Mouse (Mus musculus): Measurements from ENCODE around the gene Dmac1.
"Not testable (repeated sequence)": the region's sequence is repeated elsewhere in the genome, so short reads cannot be mapped to it uniquely, and the experiment has no call there.

Gene Dmac1

DNA sequence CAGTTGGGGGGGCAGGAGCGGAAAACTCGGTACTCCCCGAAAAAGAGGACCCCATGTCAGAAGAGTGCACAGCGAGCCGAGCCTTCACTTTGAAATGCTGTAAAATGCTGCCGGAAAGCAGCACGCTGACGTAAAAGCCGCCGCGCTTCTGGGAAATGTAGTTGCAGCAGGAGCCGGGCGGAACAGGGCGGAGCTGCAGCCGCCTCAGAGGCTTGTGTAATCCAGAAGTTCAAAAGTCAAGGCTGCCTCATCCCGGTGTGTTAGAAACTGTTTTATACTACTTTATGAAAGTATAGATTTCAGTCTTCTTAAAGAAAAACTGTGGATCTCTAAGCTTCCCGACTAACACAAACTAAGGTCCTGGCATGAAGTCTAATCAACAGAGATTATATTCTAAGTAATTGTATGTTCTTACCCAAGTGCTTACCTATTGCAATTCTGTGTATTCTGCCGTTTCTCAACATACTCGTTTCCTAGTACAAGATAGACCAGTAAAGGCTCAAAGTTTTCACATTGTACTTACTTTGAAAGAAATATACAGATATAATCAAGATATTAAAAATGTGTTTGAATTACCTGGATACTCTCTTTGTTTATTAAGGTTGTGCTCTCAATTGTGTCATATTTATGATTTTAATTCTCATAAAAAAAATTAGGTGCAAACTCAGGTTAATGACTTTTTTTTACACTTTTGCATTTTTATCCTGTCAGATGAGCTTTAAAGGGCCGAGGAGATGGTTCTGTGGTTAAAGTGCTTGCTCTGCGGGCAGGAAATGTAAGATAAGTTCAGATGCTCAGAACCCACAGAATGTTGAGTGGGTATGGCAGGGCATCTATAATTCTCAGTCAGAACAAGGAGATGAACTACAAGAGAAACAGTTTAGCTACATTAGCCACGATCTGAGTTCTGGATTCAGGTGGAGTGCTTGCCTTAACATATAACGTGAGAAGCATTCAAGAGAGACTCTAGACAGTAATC is at the start of gene Dmac1:
TSS of gene Dmac1 (minus strand) at position 109 of the 979 bp plus-strand sequence.
- DNase-seq: peak; percentile 94

DNA sequence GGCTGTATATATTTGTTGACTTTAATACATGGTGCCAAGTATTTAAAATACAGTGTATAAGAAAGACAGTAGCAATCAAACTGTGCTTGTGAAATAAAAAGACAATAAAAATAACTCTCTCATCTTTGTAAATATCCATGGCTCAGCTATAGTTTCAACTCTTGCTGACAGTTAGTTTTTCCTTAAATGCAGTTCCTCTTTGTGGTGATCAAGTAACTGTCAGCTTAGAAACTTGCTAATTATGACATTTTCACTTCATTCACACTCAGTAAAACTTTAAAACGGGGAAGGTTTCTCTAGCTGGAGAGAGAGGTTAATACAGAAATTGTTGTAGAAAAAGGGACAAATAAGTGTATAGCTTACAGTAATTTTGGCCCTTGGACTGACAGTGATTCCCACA is 37.3 kb upstream of the Dmac1 start:
- no peak for DNase-seq

DNA sequence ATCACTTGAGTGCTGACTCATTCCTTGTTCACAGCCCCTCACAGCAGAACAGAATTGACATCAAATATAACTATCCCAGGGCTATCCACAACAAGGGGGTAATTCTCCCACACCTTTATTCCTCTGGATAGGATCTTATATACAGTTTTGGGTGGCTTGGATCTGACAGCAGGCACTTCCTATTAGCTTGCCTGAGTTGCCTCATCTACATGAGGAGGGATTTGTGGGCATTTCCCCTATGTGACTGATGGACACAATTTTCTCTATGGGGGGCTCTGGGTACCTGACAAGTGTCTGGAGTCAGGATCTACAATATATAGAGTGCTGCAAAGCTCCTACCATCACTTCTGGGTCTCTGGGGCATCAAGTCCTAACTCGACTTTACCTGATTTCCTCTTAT is 36.9 kb upstream of the Dmac1 start:
- no peak for DNase-seq

DNA sequence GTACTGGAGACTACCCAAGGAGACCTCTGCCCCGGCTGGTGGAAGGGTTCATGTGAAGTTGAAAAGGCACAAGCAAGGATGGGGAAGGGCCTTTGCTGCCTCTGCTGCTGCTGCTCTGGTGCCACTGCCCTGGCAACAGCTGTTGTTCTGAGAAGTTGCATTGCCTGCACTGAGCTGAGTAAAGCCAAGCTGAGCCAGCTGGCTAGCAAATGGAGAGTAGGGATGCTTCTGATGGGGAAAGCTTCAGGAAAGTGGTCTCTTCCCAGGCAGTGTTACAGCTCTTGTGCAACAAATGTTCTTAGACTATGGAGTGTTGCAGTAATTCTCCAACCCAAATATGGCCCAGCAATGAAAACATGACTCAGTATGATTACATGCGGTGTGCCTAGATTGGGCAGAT is 33.8 kb upstream of the Dmac1 start:
- DNase-seq: no peak

DNA sequence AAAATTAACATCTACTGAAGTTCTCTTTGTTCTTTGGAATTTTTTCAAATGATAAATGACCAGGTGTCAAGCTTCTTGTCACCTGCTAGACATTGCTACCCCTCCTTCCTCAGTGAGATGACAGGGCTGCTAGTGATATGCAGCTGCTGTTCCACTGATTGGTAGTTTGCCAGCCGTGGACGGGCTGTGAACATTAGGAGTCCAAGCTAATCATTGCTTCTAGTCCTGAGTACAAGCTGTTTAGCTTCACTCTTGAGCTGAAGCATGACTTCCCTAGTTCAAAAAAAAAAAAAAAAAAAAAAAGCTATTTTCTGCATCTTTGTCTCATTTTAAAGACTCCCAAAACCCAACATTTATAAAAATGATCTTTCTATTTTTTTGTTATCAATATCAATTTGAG is 33.2 kb upstream of the Dmac1 start:
- no peak for DNase-seq

DNA sequence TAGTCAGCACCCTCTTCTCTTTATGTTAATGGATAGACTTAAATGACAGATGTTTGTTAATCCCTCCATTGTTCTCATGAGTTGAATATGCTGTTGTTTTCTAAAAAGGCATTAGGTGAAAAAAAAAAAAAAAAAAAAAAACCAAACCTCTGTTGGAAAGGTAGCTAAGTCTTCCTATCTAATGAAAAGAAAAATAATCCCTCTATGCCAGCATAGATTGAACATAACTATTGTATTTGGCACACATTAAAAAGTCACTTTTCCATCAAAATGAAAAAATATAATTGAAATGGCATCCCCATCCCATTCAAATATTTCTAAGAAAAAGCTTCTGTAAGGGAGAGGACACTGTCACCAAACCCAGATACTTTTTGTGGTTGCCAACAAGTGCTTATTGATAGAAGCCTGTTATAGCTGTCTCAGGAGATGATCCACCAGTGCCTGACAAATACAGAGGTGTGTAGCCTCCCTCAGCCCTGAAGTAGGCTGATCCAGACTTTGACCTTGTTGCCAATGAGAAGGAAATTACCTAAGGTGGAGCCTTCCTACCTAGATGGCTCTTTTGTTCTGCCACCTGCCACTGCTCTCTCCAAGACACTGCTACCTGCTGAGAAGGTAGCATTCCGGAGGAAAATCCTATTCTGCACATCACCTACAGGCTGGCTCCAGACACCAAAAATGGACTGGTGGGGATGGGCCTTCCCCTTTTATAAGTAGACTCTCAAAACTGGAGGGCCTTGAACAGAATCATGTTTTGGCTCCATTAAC is 22.3 kb upstream of the Dmac1 start:
- DNase-seq: no peak

DNA sequence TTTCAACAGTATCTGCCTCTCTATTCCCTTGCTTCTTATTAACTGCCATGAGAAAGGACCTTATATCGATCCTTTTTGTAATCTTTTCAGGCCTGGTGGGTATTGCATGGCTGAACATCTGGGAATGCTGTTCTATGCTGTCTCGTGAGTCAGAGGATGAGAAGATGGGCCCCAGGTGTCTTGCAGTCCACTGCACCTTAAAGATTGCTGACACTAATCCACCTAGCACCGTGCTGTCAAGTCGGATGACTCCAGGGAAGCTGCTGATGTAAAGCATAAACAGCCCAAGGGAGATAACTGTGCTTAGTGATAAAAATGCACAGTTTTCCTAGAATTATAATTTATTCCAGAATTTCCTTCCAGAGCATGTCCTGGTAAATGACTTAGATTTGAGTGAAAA is 14.2 kb upstream of the Dmac1 start:
- no peak for DNase-seq

DNA sequence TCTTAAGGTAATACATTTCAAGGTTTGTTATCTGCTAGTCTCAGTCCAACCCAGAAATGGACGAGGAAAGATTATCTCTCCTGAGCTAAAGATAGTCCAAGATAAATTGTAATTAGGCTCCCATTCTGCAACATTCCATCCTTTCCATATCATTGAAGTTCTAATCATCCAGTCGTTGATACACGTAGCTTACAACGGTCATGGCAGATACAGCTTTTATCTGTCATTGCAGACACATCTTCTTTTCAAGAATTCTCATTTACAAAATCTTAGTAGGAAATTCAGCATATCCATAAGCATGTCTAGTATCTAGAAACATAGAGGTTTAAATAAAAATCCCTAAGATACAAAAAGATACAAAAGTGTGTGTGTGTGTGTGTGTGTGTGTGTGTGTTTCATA is 13.0 kb upstream of the Dmac1 start:
- no peak for DNase-seq

DNA sequence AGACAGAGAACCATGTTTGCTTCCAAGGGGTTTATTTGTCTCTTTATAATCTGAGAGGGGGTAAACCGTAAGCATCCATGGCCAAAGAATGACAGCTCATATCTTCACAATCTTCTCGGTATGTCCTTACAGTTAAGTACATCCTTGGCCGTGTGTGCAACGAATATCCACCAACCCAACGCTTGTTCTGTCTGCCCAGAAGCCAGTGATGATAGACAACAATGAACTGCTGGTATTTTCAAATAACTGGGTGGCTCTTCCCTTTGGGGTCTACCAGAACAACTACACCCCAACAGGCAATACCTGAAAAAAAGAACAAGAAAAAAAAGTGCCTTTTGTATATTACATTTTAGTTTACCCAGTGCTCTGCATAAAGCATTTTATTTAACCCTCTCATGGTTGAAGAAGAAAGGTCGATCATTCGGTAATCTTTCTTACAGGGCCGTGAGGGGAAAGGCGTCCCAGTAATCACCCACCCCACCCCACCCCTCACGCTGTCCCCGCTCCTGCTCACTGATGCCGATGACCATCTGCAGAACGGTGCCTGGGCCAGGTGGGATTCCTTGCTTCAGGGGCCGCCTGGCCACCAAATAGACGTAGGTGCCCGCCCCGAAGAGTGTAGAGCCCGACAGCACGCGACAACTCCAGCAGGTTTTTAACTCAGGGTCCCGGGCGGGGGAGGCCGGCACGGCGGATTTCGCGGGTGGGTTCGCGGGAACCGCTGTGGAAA is 473 bp downstream of the Dmac1 start:
- no peak for DNase-seq

DNA sequence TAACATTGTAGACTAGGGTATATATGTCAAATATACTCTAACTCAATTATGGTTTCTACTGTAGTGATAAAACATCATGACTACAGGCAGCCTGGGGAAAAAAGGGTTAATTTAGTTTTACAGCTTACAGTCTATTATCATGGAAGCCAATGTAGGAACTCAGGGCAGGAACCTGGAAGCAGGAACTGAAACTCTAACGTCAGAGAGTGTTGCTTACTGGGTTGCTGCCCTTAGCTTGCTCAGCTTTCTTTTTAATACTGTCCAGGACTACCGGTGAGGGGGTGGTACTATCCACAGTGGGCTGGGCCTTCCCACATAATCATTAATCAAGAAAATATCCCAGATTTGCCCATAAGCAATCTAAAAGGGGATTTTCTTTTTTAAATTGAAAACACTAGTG is 2.4 kb downstream of the Dmac1 start:
- no peak for DNase-seq

DNA sequence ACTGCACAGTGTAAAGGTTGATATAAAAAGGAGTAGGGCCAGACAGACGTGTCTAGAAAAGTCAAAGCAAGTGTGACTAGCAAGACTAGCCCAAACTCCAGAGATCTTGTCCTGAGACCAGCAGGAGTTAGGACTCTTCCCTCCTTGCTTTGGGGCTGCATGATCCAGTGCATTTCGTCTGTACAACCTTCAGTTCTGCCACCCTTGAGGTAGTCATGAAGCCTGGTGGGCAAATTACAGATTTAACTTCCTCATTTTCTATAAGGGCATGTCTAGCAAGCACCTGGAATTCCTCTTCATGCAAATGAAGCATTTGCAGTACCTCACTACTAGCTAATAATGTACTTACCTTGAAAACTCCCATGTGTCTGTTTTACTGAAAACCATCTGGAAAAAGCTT is 10.2 kb downstream of the Dmac1 start:
- no peak for DNase-seq

DNA sequence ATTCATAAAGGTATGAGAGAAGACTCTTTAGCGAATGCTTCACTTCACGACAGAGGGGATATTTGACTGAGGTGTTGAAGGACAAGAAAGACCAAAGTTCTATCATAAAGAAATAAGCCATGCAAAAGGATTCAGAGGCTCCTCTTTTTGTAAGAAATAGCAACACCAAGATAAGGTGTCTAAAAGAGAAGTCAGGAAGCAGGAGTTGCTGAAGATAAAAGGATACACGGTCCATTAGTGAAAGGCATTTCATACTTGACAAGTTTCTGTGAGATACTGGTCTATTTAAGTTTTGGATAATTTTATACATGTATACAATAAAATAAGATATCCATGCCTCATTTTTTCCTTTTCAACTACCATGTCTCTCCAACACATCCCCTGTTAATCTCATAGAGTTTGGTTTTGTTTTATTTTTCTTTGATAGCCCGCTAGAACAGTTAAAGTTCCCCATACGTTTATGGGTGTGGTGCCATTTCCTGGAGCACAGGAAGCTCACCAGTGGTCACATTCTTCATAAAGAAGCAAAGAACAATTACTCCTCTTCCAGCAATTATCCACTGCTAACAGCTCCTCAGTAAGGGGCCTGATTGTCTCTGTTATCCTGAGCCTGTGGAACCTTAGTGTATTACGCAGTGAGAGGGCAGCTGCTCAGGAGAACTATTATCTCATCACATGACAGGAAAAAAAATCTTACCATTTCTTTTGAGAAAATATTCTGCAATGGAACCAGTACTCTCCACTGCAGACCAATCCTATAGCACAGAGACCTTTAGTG is 11.1 kb downstream of the Dmac1 start:
- no peak for DNase-seq

DNA sequence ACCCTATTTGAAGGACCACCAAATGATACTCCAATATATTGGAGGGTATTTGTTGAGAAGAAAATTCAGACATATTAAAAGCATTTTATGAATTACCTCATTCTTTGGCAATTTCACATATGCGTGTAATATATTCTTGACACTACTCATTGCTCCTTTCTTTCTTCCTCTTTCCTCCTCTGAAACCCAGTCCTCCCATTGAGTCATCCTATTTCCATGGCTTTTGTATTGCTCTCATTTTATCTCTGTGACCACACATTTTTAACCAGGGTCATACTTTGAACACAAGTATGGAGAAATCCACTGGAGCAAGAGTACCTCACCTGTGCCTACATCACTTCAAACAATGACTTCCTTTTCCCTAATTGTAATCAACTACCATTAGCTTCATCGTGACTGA is 13.9 kb downstream of the Dmac1 start:
- DNase-seq: no peak

DNA sequence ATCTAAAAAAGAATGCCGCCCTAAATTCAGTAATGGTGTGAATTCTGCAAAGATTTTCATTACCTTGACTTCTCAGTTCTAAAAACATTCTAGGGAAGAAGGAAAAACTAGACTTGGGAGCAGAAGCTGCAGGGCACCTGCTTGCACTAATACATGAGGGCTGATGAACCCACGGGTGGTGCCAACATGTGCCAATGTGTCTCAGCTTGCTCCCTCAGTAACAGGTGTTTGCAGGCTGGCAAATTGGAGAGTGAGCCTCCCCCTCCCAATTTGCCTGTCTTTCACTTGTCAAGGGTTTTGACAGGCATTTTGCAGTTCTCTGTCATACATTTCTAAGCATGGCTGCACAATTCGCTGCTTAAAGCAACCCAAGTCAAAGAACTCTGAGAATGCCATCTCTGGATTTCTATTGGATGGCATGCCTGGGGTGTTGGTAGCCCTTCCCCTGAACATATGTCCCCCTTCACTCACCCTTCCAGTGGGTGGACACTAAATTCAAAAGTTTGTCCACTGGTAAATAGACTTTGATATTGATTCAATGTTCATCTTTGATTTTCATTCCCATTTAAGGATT is 14.5 kb downstream of the Dmac1 start:
- no peak for DNase-seq

DNA sequence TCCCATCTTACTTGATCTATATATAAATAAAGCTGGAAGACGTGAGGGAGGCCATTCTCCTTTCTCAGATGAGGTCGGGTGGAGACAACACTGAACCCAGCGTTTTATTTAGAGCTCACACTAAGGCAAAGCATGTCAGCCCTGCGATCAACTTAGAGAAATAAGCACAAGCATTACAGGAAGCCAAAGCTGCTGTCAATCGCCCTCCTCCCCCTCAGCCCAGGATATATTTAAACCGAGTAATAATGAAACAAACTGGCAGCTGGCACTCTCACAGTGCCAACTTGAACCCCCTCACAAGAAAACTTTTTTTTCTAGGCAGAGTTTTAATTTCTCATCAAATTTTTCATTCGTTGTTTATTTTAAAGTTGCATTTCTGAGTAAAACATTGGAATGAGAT is 15.7 kb downstream of the Dmac1 start:
- no peak for DNase-seq

DNA sequence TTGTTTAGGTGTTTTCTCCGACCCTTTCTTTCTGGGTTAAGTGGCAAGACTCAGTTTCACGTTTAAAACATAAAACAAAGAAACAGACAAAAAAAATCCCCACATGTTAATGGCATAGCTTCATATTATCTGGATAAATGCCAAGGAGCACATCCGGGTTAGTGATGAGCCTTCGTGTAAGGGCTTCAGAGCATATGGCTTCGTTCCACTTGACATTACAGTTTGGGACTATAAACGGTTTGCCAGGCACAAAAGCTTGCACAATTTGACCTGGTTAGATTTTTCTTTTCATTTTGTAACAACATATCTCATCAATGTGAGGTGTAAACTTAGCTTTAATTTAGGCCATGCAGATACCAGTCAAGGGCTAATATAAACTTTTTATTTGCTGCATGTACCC is 17.9 kb downstream of the Dmac1 start:
- no peak for DNase-seq

DNA sequence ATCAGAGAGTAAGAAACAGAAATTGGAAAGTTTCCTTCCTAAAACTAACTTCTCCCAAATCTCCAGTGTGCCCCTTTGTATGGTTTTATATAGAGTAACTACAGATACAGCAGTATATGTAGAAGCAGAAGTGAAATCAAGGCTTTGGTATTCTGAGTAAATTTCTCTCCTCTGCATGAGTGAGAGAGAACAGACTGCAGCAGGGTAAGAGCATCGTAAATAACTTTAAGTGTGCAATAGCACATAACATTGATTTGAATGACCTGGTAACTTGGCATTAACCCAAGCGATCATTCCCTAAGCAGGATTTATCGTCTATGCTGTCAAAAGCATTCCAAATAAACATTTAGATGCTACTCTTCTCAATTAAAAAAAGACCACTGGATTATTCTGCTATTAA is 18.7 kb downstream of the Dmac1 start:
- DNase-seq: no peak

DNA sequence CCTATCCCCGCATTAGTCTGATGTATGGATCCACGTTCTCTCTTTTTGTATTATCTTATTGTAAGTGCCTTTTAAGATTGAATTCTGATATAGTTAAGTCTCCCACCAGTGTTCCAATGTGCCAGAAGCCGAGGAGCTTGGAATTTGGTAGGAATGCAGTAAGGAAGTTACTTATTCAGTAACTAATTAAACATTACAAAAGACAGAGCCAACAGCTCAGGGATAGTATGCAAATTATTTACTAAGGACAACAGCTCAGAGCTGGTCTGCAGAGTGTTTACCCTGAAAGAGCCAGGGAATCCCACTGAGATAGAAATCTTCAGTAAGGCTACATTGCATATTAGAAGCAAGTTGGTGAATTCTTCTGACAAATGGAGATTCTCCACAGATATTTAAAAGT is 43.5 kb downstream of the Dmac1 start:
- DNase-seq: not testable (repeated sequence)
